Mouse (Mus musculus) gastrocnemius, postnatal 25 days (tissue): ENCODE results near the gene Slc11a2. TPM values are rescaled to one million over a fixed set of nuclear protein-coding genes. Genes with fewer than 3 reads are reported as not detected.
A peak's percentile ranks its signal among the peaks of the same experiment; 100 is the strongest.
"Not testable (repeated sequence)": the region's sequence is repeated elsewhere in the genome, so short reads cannot be mapped to it uniquely, and the experiment has no call there.

Experiments
- DNase-seq: peaks from one replicate; pipeline ENCODE4 v3.0.0; 2022
- total RNA-seq, 2 experiments: library from RNA; stranded (reverse); gene quantifications; 1 replicate in 1 of 2; 2 replicates in 1 of 2; pipeline ENCODE4 v1.2.3; 2021

Slc11a2 gene
- total RNA-seq, 2 experiments from 2014 or later = 36.7 to 41.9 TPM

GRCm38 (mm10) chr15:100403318-100404000, 21.4 kb downstream of the Slc11a2 start:
- no peak for DNase-seq

GRCm38 (mm10) chr15:100402798-100403197, 22.1 kb downstream of the Slc11a2 start:
- DNase-seq = no peak

- DNase-seq = no peak
These were observed 22.5 kb downstream of the Slc11a2 start for GRCm38 (mm10) chr15:100402347-100402746.

GRCm38 (mm10) chr15:100401811-100402210, 23.1 kb downstream of the Slc11a2 start:
- no peak for DNase-seq

GRCm38 (mm10) chr15:100400592-100401250, 24.2 kb downstream of the Slc11a2 start:
- DNase-seq = no peak

GRCm38 (mm10) chr15:100395561-100395960, 29.3 kb downstream of the Slc11a2 start:
- no peak for DNase-seq

- DNase-seq = no peak
These were observed 31.9 kb downstream of the Slc11a2 start for GRCm38 (mm10) chr15:100393016-100393415.

- DNase-seq = no peak
These were observed 33.3 kb downstream of the Slc11a2 start for GRCm38 (mm10) chr15:100391599-100391998.

- no peak for DNase-seq
These were observed 33.8 kb downstream of the Slc11a2 start for GRCm38 (mm10) chr15:100391066-100391465.

GRCm38 (mm10) chr15:100388886-100389285, 36.0 kb downstream of the Slc11a2 start:
- DNase-seq = no peak

GRCm38 (mm10) chr15:100388224-100388835, 36.5 kb downstream of the Slc11a2 start:
- no peak for DNase-seq

GRCm38 (mm10) chr15:100387544-100388223, 37.2 kb downstream of the Slc11a2 start:
- no peak for DNase-seq

- DNase-seq = no peak
These were observed 39.2 kb downstream of the Slc11a2 start for GRCm38 (mm10) chr15:100385705-100386104.

- DNase-seq = no peak
These were observed 44.8 kb downstream of the Slc11a2 start for GRCm38 (mm10) chr15:100380104-100380503.

GRCm38 (mm10) chr15:100379658-100380057, 45.2 kb downstream of the Slc11a2 start:
- DNase-seq = no peak

- not testable (repeated sequence) for DNase-seq
These were observed 46.9 kb downstream of the Slc11a2 start for GRCm38 (mm10) chr15:100377847-100378505.

- peak; percentile 23 for DNase-seq
These were observed 49.8 kb downstream of the Slc11a2 start for GRCm38 (mm10) chr15:100375066-100375465.

- no peak for DNase-seq
These were observed 57.8 kb downstream of the Slc11a2 start for GRCm38 (mm10) chr15:100367119-100367518.

GRCm38 (mm10) chr15:100365967-100366366, 58.9 kb downstream of the Slc11a2 start:
- not testable (repeated sequence) for DNase-seq

- DNase-seq = no peak
These were observed 60.6 kb downstream of the Slc11a2 start, which contains the start of gene Higd1c for GRCm38 (mm10) chr15:100364242-100364641. TSS of gene Higd1c (plus strand) at chr15:100364542.

- no peak for DNase-seq
These were observed 69.0 kb downstream of the Slc11a2 start for GRCm38 (mm10) chr15:100355876-100356275.

GRCm38 (mm10) chr15:100353399-100353798, 71.5 kb downstream of the Slc11a2 start:
- DNase-seq = not testable (repeated sequence)
